Mouse (Mus musculus) cerebellum, adult 9-10 months (tissue): ENCODE measurements at regions not wholly inside any gene's neighbourhood (a gene's known extent, or its start where the extent isn't known, plus 50 kb on each side); places are given as distances from the start of the nearest gene placed in this dataset.

Experiments
- DNase-seq: peaks from one replicate; pipeline ENCODE4 v3.0.0; 2022

DNA sequence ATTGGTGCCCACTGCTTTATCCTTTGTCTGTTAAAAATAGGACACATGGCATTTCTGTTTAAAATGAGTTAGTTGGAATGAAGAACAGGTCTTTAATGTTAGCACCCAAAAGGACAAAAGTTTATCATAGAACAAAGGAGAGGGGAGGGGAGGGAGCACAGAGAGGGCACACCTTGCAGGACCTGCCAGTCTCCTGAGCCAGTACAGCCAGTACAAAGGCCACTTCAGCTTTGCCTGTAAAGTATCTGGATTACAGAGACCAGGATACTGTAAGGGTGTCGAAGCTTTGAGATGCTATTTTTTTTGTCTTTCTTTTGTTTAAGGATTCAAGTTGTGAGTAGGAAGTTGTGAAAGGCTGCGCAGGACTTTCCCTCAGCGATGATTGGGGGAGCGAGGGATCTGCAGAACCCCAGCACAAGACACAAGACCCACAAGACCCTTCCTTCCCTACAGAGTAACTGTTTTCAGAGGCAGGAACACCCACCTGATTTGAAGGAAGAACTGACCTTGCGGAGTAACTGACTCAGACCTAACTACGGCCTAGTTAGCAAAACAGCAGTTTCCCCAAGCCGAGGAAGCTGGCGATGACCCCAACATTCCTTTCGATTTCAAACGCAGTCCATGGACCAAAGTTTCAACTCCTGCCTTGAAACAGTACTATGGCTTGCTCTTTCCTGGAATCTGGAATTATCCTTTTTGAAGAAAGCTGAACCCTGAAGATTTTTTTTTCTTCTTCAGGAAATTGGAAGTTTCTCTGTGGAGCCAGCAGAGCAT is 178.1 kb downstream of the Efnb2 start:
- no peak for DNase-seq

DNA sequence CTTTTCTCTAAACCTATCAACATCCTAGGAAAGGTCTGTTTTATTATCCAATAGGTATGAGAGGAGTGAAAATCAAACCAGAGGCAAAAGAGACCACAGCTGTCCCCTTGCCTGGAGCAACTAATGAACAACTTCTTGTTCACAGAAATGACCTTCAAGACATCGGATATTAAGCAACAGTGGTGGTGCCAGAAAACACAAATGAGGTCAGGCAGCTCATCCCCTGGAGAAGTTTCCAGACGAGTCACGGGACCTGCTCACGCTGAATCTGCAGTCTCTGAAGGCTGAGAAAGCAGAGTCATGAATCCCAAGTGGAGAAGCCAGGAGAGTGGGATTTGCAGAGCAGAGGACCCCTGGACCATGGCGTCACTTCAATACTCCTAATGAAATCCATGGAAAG is 183.6 kb downstream of the Efnb2 start:
- DNase-seq, result no peak

DNA sequence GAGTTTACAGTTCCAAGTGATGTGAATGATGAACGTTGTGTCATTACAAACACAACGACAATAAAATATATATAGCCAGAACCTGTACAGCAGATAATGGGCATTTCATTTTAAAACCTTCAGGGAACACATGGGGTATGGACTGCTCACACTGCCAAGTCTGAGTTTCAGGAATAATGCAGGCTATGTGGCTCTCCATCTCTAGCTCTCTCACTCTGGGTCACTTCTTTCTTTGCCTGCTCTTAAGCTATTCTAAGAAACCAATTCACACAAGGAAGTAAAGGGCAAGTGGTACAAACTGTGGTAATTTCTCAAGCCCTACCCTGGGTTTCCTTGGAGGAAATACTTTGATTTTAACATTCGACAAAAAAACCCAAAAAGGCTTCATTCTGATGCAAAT is 192.5 kb downstream of the Efnb2 start:
- DNase-seq, result no peak

DNA sequence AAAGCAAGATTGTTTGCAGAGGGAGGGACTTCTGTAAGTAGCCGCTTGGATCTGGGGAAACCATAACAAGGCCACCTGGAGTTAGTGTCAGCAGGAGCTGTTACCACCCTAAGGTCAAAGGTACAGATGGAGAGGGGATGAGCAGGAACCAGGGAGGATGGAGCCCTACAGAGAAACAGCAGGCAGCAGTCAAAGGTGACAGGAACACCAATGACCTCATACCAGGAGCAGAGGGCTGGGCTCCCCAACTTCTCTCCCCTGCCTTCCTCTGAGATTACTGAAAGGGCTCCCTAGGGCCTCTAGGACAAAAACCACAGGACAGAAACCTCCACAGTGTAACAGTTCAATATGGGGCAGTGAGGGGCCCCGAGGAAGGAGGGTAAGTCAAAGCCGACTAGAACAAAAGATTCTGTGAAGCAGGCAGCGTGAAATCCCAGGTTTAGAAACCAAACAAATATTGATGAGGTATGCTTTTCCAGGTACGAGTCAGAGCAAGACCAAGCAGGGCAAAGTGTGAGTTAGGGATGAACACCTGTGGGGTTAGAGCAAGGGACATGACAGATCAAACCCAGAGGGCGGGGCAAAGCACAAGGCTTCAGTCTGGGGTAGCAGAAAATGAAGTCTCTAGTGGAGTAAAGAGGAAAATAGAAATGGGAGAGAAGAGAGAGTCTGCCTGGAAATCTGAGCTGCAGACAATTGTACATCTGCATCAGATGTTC is 194.4 kb downstream of the Efnb2 start:
- DNase-seq, result no peak

DNA sequence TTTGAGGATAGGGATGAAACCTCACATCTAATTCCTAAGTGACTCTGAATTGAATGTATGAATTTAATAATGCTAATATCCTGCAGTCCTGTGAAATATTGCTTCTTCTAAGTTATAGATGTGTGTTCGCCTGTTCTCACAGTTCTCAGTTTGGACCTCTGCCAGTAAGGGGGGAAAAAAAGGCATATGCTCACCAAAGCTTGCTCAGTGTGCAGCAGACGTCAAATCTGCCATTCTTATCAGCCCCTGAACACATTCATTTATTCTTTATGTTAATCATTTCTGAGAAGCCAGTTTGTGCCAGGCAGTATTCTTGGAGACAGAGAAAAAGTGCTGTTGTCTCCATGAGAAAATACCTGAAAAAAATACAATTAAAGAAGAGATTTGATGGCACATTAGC is 198.6 kb downstream of the Efnb2 start:
- DNase-seq, result no peak

DNA sequence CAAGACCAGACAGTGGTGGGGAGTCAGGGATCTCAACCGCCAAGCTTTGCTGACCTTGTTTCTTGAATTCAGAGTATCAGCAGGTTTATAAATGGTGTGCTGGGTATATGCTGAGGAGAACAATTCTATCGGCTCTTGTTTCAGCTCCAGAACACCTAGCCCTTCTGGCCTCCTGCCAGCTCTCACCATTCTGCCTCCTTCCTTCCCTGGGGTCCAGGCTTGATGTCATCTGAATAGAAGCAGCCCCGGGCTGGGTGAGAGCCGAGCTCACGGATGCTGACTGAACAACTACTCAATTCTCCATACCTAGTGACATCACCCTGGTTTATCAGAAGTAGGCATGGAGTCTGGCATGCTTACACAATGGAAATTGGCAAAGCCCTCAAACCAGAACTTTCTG is 203.5 kb downstream of the Efnb2 start:
- DNase-seq, result no peak

DNA sequence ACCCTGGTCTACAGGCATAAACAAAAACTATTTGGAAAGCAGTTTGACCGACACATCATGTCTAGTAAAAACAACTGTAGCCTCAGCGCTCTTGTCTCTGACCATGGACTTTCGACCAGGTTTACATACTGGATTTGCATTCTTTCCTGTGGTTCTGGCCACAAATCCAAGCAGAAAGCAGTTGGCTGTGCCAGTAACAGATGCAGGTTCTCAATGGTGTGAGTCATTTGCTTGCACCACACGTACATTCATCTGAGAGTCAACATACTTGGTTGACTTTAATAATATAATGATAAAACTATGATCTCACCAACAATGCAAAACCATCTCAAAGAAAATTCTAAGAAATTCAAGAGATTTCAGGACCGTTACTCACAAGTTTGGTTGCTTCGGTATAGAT is 207.1 kb downstream of the Efnb2 start:
- no peak for DNase-seq

DNA sequence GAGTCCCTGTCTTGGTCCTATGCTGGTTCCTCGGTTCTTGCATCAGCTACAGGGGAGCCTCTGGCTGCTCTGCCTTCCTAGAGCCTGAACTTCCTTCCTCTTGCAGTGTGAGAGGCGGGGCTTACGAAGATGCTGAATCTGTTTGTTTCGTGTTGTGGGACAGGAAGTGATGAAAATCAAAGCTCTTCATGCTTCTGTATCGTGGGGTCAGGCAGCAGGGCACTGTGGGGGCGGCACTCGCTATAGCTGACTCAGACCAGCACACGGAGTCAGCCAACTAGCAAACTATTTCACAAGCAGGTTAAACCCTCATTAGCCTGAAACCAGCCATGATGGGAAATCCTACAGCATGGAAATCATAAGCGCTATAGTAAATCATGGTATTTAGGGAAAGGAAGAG is 208.8 kb downstream of the Efnb2 start:
- DNase-seq, result no peak

DNA sequence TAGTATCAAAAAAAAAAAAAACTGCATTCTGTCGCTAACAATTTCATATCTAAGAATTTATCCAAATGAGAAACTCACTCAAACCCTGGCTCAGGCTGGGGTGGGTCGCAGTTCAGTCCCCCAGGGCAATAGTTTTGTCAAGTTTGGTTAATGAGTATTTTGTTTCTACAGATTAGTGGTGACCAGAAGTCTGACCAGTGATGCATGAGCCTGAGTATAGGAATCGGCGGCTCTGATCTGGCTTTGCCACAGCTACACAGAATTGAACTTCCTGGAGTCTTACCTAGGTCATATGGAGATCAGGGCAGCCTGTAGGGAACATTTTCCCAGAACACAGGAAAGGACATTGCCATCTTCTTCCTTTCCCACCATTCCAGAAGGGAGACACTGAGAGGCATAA is 212.1 kb downstream of the Efnb2 start:
- DNase-seq, result no peak

DNA sequence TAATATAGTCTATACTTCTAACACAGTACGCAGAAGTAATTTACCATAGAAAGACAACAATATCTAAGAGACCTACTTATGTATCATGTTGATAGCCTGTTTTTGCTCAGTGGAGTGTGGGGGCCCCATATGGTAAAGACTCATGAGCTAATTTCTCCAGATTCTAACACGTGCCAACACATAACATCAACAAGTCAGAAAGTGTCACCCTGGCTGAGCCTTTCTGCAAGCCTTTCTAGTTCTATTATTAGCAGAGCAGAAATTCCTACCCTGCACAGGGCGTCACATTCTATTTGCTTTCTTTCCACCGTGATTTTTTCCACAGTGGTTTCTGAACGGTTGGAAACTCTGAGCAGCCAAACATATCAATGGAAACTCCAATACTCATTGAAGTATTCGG is 219.5 kb downstream of the Efnb2 start:
- no peak for DNase-seq

DNA sequence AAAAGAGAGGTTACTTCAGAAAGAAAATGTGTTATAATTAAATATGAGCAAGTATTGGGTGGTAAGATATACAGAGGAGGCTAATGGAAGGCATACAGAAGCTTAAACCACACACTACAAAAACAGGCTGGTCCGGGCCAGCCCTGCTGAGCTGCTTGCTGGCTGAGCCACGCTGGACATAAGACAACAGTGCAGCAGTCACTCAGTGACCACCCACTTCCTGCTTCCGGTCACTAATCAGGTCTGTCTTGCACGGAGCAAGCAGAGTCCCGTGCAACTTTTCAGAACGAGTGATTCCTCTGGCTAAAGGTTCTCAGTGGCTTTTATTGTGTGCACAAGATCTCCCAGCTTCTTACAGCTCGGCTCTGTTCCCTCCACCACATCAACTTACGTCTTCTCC is 220.1 kb downstream of the Efnb2 start:
- no peak for DNase-seq

DNA sequence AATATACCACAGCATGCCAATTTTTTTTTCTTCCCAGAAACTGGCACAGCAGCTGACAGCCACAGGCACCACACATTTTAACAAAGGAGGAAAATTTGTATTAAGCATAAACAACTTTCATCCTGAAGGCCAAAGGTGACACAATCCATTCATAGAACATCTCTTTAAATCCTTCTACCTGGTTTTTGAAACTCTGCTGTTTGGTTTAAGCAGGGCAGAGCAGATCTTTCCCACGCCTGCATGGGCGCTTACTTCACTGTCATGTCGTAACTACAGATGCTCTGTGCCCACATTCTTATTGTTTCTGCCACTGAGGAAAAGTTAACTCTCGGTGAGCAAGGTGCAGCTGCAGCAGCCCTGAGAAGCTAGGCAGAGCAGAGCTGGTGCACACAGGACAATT is 234.8 kb downstream of the Efnb2 start:
- no peak for DNase-seq

DNA sequence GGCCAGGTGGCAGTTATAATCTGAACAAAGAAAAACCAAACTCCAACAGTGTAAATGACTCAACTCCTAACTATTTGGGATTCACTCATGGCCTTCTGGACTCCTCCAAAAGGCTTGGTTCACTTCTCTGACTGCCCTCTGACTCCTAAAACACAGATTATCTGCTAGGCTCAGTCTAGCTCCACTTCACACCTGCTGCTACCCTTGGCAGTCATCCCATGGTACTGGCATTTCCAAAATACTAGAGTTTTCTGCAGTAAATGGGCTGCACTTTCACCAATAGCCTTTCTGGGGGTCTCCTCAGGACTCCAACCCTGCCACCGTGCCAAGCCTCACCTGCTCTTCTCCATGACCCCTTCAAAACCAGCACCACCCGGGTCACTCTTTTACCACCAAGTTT is 237.6 kb downstream of the Efnb2 start:
- no peak for DNase-seq

DNA sequence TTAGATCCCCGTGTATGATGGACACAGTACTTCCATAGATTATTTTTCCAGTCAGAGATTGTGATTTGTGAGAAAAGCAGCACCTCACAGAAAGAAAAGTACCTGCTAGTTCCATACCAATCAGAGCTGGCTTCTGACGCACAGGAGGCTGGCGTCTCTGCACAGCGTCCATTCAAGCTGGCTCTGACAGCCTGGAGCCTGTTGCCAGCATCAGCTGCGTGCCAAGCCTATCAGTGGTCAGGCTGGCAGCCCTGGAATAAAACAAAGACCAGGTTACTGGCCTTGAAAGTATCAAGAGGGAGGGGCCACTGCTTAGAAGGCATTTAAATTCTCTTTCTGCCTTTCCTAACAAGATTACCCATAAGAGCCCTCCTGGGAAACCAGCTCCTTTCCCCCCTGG is 239.3 kb downstream of the Efnb2 start:
- DNase-seq, result no peak

DNA sequence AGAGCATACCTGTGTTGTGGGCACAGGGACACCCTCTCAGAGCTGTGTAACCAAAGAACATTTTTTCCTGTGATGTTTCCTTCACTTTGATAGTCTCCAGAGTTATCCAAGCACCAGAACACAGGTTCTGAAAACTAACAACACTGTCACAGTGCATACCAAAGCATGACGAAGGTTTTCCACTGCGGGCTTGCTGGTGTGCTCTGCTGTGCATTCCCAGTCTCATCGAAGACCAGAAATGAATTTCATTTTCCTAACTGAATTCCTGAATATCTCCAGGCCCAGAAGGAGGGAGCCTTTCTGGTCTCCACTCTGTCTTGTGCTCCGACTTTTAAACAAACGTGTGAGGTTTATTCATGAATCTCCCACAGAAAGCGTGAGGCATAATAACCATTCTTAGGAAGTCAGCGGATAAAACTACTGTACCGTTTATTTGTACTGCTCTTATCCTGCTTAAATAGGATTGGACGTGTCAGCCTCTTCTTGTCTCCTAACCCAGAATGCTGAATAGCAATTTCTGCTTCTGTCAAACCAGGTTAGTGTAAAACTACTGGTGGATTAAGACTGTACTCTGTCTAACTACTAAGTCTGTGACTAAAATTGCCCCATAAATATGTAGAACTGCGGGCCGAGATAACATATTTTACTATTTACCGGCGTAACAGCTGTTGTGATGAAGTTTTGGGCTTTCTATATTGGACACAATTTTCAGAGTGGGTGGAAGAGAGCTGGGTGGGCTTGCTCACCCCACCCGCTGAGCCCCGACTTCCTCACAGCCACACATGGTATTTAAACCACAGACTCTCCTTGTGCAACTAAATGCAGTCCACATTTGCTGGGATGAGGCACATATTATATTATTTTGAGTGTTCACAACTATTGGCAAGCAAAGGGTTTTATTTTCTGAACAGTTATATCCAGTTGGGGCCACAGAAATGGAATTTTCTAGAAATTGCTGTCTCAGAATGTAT is 241.4 kb downstream of the Efnb2 start:
- no peak for DNase-seq

DNA sequence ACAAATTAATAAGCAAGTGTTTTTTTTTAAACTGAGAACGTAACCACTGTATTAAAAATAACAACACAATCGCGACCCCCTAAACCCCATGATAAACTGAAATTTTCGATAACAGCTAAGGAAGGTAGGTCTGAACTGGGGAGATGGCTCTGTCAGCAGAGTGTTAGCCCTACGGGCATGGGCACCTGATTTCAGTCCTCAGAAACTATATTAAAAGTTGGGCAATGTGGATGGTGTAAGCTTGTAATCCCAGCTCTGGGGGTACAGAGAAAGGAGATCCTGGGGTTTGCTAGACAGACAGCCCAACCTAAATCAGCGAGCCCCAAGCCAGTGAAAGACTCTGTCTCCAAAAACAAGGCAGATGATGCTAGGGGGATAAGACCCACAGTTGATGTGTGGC is 242.1 kb downstream of the Efnb2 start:
- no peak for DNase-seq

DNA sequence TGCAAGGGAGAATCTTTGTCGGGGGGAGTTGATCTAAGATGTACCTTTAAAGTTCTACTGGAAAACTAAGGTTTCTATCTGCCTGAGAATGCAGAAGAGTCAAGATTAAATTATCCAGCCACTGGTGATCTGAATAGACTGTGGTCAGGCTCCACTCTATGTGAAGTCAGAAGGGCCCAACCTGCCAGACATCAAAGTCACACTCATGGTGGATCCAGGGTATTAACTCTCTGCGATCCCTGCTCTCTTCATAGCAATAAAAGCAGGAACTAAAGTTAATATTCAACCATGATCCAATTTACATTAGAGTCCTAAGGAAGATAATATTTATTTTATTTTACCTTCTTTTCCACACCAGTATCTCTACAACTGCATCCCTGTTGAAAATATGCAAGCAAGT is 242.5 kb downstream of the Efnb2 start:
- no peak for DNase-seq

DNA sequence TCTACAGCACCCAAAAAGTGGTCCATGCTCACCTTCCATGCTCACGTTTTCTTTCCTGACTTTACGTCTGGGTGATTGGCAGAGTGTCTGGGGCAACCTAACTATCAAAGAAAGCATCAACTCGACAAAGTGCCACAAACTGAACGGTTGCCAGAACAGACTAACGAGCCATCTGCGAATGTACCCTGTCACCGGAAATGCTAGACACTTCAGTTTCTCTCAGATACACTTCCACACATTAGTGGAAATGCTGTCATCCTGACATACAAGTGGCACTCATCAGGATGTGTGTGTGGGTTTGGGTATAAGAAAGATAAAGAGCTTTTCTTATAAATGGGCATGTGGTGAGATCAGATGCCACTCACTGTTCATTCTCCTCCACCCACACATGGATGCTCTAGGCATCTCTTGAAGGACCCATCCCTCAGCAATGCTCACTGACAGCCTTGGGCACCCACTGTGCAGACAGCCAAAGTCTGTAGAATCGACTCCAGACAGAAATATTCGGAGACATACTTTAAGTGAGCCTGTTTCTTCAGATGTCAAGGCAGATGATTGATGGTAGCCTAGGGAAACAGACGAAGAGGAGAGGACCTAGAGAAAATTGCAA is 244.8 kb downstream of the Efnb2 start:
- no peak for DNase-seq

DNA sequence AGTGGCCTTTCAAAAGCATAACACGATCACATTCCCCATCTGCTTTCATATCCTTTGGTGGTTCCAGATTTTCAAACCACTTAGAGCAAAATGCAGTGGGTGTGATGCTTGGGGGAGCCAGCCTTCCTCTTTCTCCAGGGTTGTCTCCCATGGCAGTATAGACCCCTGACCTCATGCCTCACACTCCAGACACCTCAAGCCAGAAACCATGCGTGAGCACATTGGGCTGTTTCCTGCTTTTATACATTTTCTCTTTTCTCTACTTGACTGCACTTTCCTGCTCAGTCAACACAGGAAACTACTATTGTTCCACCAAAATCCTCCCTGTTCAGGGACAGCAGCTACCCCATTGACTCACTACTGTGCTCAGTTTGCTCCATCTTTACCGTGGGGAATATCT is 253.7 kb downstream of the Efnb2 start:
- DNase-seq, result no peak

DNA sequence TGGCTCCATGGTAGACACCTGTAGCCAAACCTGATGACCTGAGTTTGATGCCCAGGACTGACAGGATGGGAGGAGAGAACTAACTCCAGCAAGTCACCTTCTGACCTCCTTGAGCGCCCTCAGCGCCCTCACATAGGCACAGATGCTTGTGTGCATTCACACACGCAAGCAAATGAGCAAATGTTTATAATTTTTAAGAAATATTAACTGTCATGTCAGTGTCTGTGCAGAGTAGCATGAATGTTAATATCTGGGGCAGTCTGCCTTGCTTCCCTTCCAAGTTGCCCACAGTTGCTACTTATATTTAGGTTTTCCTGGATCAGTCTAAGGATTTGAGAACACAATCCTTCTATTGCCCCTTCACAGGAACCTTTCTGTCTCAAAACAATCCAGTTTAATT is 257.6 kb downstream of the Efnb2 start:
- no peak for DNase-seq

DNA sequence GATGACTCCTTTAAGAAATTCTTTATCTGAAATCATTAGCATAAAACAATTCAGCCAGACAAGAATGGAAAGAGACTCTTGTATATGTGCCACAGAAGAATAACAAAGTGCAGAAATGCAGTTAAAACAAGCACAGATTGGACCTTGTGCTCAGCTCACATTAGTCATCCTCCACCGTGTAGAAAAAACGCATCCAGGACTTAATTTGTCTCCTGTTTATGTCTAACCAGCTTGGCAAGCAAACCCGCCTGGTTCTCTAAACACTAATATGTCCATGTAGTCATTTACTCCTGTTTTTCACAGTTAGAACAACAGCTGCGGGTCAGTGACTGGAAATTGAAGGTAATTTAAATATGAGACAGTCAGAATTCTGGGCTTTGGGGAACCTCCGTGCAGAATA is 268.7 kb downstream of the Efnb2 start:
- no peak for DNase-seq

DNA sequence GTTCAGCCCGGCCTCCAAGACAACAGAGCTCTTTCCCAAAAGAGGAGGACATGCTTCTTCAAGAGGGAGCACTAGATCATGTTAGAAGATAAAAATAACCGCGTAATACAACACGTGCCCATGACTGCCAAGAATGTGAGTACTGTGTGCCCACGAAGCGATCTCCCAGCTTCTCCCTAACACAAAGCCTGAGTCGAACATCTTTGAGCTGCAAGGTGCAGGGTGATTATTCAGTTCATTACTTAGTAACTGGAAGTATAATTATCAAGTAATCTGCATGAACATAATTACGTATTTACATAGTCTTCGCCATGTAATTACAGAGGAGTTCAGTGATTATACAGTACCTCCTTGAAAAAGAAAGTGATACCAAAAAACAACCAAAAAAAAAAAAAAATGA is 269.7 kb downstream of the Efnb2 start:
- no peak for DNase-seq

DNA sequence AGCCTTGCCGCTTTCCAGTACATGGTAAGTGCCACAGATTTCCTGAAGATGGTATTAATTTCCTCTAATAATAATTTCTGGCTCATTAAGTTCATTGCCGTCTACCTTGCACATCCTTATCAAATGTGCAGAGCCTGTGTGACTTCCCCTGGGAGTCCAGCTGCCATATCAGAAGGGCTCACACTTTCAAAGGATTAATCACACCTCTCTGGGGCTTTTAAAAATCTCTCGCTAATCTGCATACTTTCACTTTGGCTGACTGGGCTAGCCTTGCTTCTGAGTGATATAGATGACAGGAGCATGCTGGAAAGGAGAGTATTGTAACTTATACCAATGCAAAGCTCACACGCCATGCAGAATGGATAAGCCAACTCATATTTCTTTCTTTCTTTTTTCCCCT is 282.8 kb downstream of the Efnb2 start:
- no peak for DNase-seq
